Mouse (Mus musculus) hindbrain, embryonic 13.5 days (tissue): Measurements from ENCODE around the gene Tha1. TPM values are rescaled to one million over a fixed set of nuclear protein-coding genes. Genes with fewer than 3 reads are reported as not detected.

Experiments used
- polyA plus RNA-seq: library from polyadenylated mRNA; unstranded; fragments of >200 nt; fragmentation: Nextera tagmentation; extraction: Ambion mirVana; gene quantifications from 2 replicates; pipeline ENCODE4 v1.2.1, GENCODE M21; 2015

Tha1 gene
- polyA plus RNA-seq, 1 experiment from 2014 or later = 3.2 TPM

Other genes with a start within 250 kb of the Tha1 start
- 24.9 and 27.3 TPM in 2 replicates for gene Tnrc6c, start 219.2 kb downstream of the Tha1 start, polyA plus RNA-seq
- 0.75 and 1.5 TPM in 2 replicates for gene Tmc8, start 91.4 kb downstream of the Tha1 start, polyA plus RNA-seq
- 5.3 TPM in 2 replicates for gene Tmc6, start 91.3 kb downstream of the Tha1 start, polyA plus RNA-seq
- not detected in 2 replicates for gene 6030468B19Rik, start 75.8 kb downstream of the Tha1 start, polyA plus RNA-seq
- gene Gm20708, start 63.8 kb downstream of the Tha1 start, polyA plus RNA-seq = 0.70 and 0.74 TPM in 2 replicates
- 14.6 and 16.5 TPM in 2 replicates for gene Syngr2, start 63.8 kb downstream of the Tha1 start, polyA plus RNA-seq
- 4.2 and 4.9 TPM in 2 replicates for gene Afmid, start 47.6 kb downstream of the Tha1 start, polyA plus RNA-seq
- 25.3 and 26.0 TPM in 2 replicates for gene Tk1, start 47.4 kb downstream of the Tha1 start, polyA plus RNA-seq
- 56.0 and 57.4 TPM in 2 replicates for gene Birc5, start 24.2 kb downstream of the Tha1 start, polyA plus RNA-seq
- gene Tmem235, start 12.7 kb downstream of the Tha1 start, polyA plus RNA-seq = not detected in 2 replicates
- gene Socs3, start 96.6 kb upstream of the Tha1 start, polyA plus RNA-seq = 8.3 and 8.8 TPM in 2 replicates
- 47.4 and 47.6 TPM in 2 replicates for gene Pgs1, start 112.8 kb upstream of the Tha1 start, polyA plus RNA-seq